Mouse (Mus musculus) left cerebral cortex, postnatal 25 days (tissue): ENCODE data around the gene Phc1. TPM values are rescaled to one million over a fixed set of nuclear protein-coding genes. Genes with fewer than 3 reads are reported as not detected.

ENCODE experiments used
- DNase-seq, 2 experiments: peaks; one replicate each; pipeline ENCODE4 v3.0.0; 2022; ENCODE audit warnings: low spot score in 2 of 2, mixed read lengths in 1 of 2
- intact Hi-C: fragments of 180-260 bp; cut with DNase I; formaldehyde crosslinking; loops from one replicate; pipeline ENCODE4 v1.15.1; 2025
- total RNA-seq, 2 experiments: library from RNA; stranded (reverse); gene quantifications; 2 replicates each; pipeline ENCODE4 v1.2.3; 2021

Phc1 gene
- total RNA-seq, 2 experiments from 2014 or later: 56.8 to 64.7 TPM

GRCm38 (mm10) chr6:122341038-122341810 is 863 bp upstream of the Phc1 start:
- intact Hi-C loops: no loop called here
- no peak for DNase-seq

DNA sequence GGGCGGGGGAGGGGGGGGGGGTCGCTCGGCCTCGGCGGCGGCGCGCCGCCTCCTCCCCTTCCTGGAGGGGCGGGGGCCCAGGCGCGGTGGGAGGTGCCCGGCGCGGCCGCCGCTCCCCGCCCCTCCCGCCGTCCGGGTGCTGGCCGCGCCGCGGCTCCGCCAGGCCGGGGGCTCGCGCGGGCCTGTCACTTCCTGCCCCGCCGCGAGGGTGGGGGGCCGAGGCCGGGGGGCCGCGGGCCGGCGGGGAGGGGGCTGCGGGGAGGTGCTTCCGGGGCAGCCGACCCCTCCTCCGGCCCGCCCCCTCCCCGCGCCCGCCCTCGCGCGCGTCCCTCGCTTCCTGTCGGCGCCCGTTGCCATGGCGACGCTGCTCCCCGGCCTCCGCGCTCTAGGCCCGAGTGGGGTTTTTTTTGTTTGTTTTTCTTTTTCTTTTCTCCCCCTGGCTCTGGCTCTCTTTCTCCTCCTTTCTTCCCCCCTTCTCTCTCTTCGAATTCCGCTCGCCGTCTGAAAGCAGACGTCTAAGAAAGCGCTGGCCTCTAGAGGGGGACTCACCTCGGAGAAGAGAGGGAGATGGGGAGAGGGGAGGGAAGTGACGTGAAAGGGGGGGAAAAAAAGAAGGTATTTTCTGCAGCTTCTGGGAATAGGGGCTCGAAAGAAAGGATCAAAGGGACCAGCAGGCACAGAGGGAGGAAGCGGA is 566 bp downstream of the Phc1 start:
- intact Hi-C loops: loop anchor here (1.0 to 2.0 kb wide), 2 partner anchors 31 to 53 kb away; partner anchors contain the start of gene M6pr
- peak; percentile 77 to 88 for DNase-seq

GRCm38 (mm10) chr6:122339047-122339647 is 1.2 kb downstream of the Phc1 start:
- intact Hi-C loops: loop anchor here (1.0 to 2.0 kb wide), 2 partner anchors 30 to 53 kb away; partner anchors contain the start of gene M6pr
- peak; percentile 76 to 78 for DNase-seq

- DNase-seq: no peak
- intact Hi-C loops: loop anchor here (2.0 kb wide), 1 partner anchor 17 kb away; no protein-coding TSS in a partner anchor
Observed at GRCm38 (mm10) chr6:122337546-122337945, 2.8 kb downstream of the Phc1 start.

DNA sequence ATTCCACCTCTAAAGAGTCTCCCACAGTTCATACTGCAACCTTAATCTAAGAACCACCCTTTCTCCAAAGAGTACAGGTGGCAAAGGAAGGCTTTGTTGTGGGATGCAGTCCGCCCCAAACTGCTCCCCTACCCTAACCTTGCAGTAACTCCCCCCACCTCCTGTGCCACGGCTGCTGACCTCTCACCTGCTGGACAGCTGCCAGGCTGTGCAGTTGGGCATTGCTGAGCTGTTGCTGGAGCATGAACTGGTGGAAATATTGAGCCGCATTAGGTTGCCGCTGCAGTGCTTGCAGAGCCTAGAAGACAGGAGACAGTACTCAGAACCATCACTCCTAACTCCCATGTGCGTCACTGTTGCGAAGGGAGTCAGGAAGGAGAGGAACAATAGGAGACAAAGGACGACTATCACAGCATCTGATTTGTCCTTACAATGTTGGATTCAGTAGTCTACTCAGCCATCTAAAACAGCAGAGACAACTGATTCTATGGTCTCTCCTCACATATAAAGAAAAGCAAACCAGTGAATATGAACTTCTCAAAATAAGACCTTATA is 5.5 kb downstream of the Phc1 start:
- intact Hi-C loops: no loop called here
- no peak for DNase-seq

GRCm38 (mm10) chr6:122333081-122333612 is 7.2 kb downstream of the Phc1 start:
- intact Hi-C loops: no loop called here
- no peak for DNase-seq

DNA sequence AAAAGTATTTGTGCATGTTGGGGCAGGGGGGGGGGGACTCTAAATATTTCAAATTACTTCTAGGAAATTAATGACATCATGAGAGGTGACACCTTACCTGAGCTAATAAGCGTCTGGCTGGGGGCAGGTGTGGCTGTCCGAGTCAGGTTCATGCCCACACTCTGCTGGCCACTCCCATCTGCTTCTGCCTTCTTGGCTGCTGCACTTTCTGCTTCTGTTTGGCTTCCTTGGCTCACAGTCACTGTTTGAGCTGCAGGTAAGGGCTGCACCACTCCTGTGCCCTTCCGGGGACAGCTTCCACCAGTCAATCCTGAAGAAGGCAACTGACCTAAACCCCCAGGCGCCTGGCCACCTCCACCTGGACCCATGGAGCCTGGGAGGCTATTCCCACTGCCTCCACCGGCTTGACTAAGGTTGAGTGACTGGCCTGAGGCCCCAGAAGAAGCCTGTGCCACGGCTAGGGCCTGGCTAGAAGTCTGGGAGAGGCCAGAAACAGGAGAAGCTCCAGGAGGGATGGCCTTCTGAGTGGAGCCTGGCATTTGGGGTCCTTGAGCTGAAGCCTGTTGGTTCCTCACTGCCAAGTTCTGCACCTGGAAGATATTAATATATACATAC is 14.9 kb downstream of the Phc1 start:
- DNase-seq: no peak
- intact Hi-C loops: no loop called here

DNA sequence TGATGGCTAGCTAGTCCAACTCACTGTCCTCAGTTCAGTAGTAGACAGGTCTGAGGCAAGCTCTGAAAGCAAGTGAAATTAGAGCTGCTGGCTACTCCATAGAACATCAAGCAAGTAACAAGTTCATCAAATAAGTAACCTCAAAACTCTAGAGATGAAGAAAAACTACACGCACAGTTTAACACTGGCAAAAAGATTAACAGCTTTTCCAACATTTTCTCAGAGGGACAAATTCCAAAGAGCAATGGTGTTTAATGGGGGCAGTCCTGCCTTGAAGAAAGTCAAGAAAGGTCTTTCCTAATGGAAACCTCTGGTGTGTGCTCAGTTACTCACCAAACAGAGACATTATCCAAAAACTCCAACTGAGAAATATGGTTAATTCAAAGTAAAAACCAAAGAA is 21.6 kb downstream of the Phc1 start:
- intact Hi-C loops: no loop called here
- DNase-seq: no peak

GRCm38 (mm10) chr6:122310187-122310820 is 30.1 kb downstream of the Phc1 start:
- no peak for DNase-seq
- intact Hi-C loops: no loop called here

- intact Hi-C loops: loop anchor here (2.0 kb wide), 1 partner anchor 29 kb away; no protein-coding TSS in a partner anchor
- no peak for DNase-seq
Observed at GRCm38 (mm10) chr6:122309446-122309960, 30.9 kb downstream of the Phc1 start.

DNA sequence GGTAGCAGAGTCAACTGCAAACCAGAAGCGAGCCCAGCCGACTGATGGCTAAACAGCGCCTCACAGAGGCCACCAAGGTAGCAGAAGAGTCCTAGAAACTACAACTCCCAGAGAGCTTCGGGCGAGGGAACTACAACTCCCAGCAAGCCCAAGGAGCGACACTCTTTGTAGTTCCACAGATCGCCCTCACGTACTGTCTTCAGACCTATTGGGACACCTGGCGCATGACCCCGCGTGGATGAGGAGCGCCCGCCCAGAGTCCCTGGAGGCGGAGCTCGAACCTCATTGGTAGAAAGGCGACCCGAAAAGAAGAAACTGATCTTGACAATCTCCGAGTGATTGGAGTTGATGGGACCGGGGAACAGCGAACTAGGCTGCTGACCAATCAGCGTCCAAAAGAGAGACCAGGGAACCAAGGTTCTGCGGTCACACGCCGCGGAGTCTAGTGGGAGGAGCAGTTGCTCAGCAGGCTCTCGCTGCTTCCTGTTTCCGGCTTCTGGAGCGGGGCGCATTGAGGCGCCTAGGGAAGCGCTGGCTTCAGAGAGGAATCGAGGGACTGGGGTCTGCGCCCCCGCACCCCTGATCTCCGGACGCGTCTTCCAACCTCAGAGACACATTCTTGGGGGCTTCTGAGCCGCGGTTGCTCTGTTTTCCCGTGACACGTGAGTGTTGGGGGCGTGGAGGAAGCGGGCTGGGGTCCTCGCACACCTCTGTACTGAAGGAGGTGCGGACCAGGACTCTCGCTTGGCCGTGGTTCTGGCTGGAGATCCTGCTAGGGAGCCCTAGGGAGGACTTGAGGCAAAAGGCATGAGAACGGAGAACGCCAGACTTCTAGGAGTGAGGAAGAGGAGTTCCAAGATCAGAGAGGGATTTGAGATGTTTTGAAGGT is 31.6 kb downstream of the Phc1 start, which contains the start of gene M6pr:
TSS of gene M6pr (plus strand) at position 216 of the 889 bp plus-strand sequence.
- peak; percentile 95 to 100 for DNase-seq
- intact Hi-C loops: loop anchor here (2.0 kb wide), 1 partner anchor 30 kb away; no protein-coding TSS in a partner anchor

DNA sequence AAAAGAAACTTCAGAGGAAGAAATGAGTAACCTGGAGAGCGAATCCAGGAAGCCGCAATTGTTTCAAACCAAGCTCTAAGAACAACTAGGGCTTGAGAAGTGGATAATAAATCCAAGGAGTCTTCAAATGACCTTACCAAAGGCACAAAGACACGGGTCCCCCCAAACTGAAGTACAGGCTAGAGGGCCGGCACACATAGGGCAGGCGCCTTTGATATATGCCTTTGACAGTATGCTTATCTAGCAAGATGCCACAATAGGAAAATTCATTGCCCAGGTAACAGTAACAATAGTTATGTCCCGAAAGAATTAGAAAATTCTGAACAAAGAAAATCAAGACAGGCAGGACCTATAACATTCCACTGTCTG is 32.2 kb downstream of the Phc1 start:
- no peak for DNase-seq
- intact Hi-C loops: loop anchor here (2.0 kb wide), 1 partner anchor 31 kb away; no protein-coding TSS in a partner anchor

DNA sequence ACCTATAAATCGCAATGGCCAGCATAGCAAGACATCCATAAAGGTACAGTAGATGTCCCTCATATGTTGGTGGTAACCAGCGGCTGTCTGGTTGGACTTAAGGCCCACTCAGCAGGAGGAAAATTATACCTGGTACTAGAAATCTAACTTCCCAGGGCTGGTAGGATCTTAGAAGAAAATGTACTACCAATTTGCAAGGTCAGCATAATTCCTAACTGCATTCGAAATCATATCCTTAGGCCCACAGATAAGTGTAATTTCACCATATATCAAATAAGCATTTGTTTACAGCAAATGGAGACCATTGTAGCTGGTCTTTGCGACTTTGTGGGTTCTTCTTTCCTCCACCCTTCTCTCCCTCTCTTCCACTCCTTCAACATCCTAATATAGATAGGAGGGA is 33.7 kb downstream of the Phc1 start:
- intact Hi-C loops: no loop called here
- no peak for DNase-seq

DNA sequence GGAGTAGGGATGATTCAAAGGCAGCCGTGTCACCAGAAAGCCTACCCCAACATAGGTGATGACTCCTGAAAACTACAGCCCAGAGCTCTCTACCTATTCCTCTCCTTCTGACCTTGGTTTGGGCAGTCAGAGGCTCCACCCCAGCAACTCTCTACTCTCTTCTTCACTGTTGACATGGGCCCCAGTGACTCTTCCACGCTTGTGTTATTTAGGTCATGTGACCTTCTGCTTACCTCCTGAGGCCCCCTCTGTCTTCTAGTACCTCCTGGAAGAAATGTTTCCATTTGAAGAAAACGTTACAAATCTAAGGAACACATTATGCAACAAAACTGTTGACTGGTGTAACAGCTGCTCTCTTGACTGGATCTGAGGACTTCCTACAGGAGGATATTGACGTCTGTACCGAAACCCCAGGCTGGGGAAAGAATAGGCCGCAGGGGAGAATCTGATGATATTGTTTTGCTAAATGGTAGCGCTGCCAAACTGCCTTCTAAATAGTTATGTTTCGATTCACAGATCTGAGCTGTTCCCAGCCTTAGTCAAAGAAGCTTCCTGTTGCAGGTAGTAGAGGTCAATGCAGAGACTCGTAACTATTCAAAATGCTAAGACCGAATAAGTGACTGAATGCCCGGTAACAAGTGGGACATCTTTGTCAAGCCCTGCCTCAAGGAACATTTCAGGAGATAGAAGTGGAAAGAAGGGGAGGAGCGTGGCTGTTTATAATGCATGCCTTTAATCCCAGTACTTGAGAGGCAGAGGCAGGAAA is 35.4 kb downstream of the Phc1 start:
- DNase-seq: no peak
- intact Hi-C loops: loop anchor here (1.0 to 2.0 kb wide), 3 partner anchors 46 to 744 kb away; no protein-coding TSS in a partner anchor

DNA sequence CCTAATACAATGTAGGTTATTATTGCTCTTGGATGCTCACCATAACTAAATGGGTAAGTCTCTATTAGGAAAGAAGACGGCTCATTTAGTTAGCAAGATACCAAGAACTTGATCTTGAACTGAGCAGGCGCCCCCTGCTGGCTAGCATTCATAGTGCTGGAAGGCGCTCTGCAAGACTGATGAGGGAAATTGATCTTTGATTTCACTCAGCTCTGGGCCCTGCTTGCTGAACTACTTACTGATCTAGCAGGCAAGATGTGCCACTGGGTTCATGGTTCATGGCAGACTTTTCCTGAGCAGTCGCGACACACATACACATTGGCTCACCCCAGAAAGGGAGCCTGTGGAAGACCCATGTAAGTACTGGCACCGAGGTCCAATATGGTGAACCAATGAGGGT is 36.0 kb downstream of the Phc1 start:
- DNase-seq: peak; percentile 73 to 79
- intact Hi-C loops: loop anchor here (1.0 to 2.0 kb wide), 3 partner anchors 46 to 744 kb away; no protein-coding TSS in a partner anchor

GRCm38 (mm10) chr6:122303526-122303925 is 36.8 kb downstream of the Phc1 start:
- intact Hi-C loops: no loop called here
- DNase-seq: no peak

GRCm38 (mm10) chr6:122302661-122303060 is 37.7 kb downstream of the Phc1 start:
- intact Hi-C loops: no loop called here
- DNase-seq: no peak
